Comparison of ENCODE assay signal across 8 mouse cellular contexts in the genomic region with DNA sequence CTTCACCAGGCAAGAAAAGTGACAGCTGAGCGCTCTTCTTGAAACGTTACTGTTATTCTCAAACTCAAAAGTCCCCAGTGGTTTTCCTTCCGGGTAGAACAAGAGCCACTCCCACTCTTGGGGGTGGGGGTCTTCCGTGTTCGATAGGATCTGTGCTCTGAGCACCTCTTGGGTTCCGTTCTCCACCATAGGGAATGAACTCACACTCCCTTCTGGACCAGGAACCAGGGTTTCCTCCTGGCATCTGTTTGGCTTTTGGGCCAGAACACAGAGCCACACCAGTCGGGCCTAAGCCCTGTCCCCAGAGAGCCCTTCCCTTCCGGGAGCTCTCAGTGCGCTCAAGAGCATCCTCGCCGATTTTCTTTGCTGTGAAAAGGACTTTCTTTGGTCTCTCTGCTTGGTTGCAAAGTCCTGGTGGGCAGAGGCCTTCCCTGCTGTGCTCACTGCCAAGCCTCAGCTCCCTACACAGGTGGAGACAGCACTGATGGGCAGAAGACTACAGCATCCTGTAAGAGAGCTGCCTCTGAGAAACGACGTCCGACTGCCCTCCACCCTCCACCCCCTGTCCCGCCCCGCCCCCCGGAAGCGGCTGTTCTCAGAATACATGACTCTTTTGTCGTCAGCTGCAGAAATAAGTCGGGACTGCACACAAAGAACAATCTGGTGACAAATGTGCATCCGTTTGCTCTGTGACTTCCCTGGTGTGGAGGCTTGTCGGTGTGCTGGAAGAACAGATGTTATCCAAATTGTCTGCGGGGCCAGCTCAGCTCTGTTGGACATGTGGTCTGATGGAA.
DNase-seq lines count a peak whose midpoint lies in the region; ATAC-seq and TF ChIP-seq lines count a peak whose summit lies in the region.

No protein-coding gene starts in this region.

- no peaks in the 10 kb centered on the region for H3K4me1 ChIP-seq in ES-Bruce4 (ENCODE audit: control insufficient read depth, insufficient read depth, low read length)
- H3K4me1 ChIP-seq in heart, embryonic 12.5 days (replicated peaks), result peaks cover 13% of the 10 kb centered on the region

- no peak for TF ChIP-seq CTCF in ES-Bruce4 (IDR thresholded peaks at IDR 0.05; ENCODE audit: low read depth, low read length)

- intact Hi-C loops in left cerebral cortex, postnatal 25 days (cut with DNase I), result no loop called here

- WGBS in heart, embryonic 12.5 days, result 10% methylated on average over 23 of the region's 23 CpGs

- H3K4me2 ChIP-seq in heart, embryonic 12.5 days, result peak overlapping the region; percentile 68

- peak; percentile 77 for ATAC-seq in common myeloid progenitor, adult 5-6 weeks (replicated peaks; ENCODE audit: low read depth, poor library complexity, severe bottlenecking)
- ATAC-seq in heart, embryonic 12.5 days (ENCODE audit: insufficient number of reproducible peaks, low FRiP score), result peak; percentile 76
- ATAC-seq in megakaryocyte progenitor cell, adult 5-6 weeks (replicated peaks; ENCODE audit: poor library complexity), result peak; percentile 40

- peak; percentile 74 for DNase-seq in kidney, postnatal 10 days
- DNase-seq in spleen, postnatal 36 days (ENCODE audit: low spot score in 2 of 2), result peak; percentile 75 to 82
- no peak for DNase-seq in right cerebral cortex, postnatal 14 days
- DNase-seq in left cerebral cortex, postnatal 25 days (ENCODE audit: low spot score in 2 of 2), result no peak

- TF ChIP-seq EP300 in ES-Bruce4 (IDR thresholded peaks at IDR 0.05; ENCODE audit: insufficient read depth, low read depth, low read length), result no peak

- H3K9me3 ChIP-seq in ES-Bruce4 (replicated peaks; ENCODE audit: control insufficient read depth, insufficient read depth, low read length, poor library complexity, severe bottlenecking), result no peaks in the 10 kb centered on the region
- no peaks in the 10 kb centered on the region for H3K9me3 ChIP-seq in heart, embryonic 12.5 days (replicated peaks)

- no peaks in the 10 kb centered on the region for H3K27me3 ChIP-seq in ES-Bruce4 (ENCODE audit: control insufficient read depth, insufficient read depth, low read length, poor library complexity, severe bottlenecking)
- H3K27me3 ChIP-seq in heart, embryonic 12.5 days (replicated peaks), result no peaks in the 10 kb centered on the region

- peak overlapping the region; percentile 8; the same call in 1 of the 2 replicates for H3K4me3 ChIP-seq in ES-Bruce4 (ENCODE audit: low read depth, low read length)
- peak overlapping the region; percentile 38 for H3K4me3 ChIP-seq in heart, embryonic 12.5 days

- TF ChIP-seq POLR2A in ES-Bruce4 (IDR thresholded peaks at IDR 0.05; ENCODE audit: insufficient read depth, low read length), result no peak

- H3K27ac ChIP-seq in ES-Bruce4 (ENCODE audit: insufficient read depth, low read length), result no peak overlapping the region
- no peak overlapping the region for H3K27ac ChIP-seq in heart, embryonic 12.5 days (ENCODE audit: poor library complexity, severe bottlenecking)

- no peak overlapping the region for H3K9ac ChIP-seq in ES-Bruce4 (ENCODE audit: low read depth, poor library complexity, severe bottlenecking)
- H3K9ac ChIP-seq in heart, embryonic 12.5 days, result peak overlapping the region; percentile 49

- H3K36me3 ChIP-seq in ES-Bruce4 (ENCODE audit: control insufficient read depth, insufficient read depth, low read length, poor library complexity, severe bottlenecking), result no peaks in the 10 kb centered on the region
- no peaks in the 10 kb centered on the region for H3K36me3 ChIP-seq in heart, embryonic 12.5 days

Comparison
In these comparisons a context has a peak if more than half of its experiments do, and no peak if none do; other contexts are left out.
1. DNase-seq: peak in kidney, postnatal 10 days (single experiment) and spleen, postnatal 36 days (2 of 2); none in right cerebral cortex, postnatal 14 days (single experiment) and left cerebral cortex, postnatal 25 days (0 of 2).
2. Peak in every context shown above with its lines, with median percentiles within 50 percentile points of each other: ATAC-seq.